Mouse (Mus musculus) naive thymus-derived CD4-positive, alpha-beta T cell, adult 2 months (primary cell): ENCODE measurements around the gene Gucy1b1.
A peak's percentile ranks its signal among the peaks of the same experiment; 100 is the strongest.

Experiments used
- DNase-seq: peaks from one replicate; pipeline ENCODE4 v3.0.0-alpha.2; 2011; ENCODE audit warnings: low read depth

The Gucy1b1 gene

GRCm38 (mm10) chr3:82030008-82030748, 44.3 kb downstream of the Gucy1b1 start:
- DNase-seq, result no peak

- peak; percentile 63 for DNase-seq
These were observed 45.3 kb downstream of the Gucy1b1 start for GRCm38 (mm10) chr3:82029229-82029628.

DNA sequence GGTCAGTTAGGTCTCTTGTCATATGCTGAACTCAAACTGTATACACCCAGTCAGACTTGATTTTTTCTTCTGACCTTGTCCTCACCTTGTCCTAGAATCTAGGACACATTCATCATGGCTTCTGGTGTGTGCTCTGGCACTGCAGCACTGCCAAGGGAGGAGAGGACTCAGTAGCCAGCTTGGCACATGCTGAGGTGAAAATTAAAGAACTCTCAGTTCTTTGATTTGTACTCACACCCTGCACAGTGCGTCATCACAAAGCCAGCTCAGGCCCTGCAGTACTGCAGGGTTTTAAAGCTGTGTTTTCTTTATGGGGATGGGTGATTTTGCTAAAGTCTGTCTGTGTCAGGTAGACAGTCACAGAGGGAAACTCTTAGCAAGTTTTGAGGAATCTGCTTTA, 47.2 kb downstream of the Gucy1b1 start:
- DNase-seq, result no peak

GRCm38 (mm10) chr3:82023065-82023464, 51.4 kb downstream of the Gucy1b1 start:
- no peak for DNase-seq

- no peak for DNase-seq
These were observed 52.0 kb downstream of the Gucy1b1 start for GRCm38 (mm10) chr3:82022421-82022920.

- no peak for DNase-seq
These were observed 60.3 kb downstream of the Gucy1b1 start for GRCm38 (mm10) chr3:82014148-82014703.

DNA sequence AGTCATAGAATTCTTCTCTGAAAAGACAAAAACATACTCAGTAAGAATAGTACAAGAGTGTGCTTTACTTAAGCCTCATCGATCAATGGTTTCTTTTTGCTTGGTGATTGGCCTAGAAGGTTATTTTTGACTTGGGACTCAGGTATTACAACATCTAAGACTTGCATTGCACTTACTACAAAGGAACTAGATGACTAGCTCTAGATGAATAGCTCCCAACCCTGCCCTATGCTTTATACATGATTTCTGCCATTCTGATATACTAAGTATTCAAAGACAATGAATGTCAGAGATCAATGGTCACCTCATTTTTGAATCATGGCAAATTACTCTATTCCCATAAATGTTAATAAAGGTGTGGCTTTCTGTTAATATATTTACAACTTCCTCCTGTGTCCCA, 67.5 kb downstream of the Gucy1b1 start:
- no peak for DNase-seq

GRCm38 (mm10) chr3:81995988-81996387, 78.5 kb downstream of the Gucy1b1 start:
- DNase-seq, result peak; percentile 56

GRCm38 (mm10) chr3:81995371-81995770, 79.1 kb downstream of the Gucy1b1 start:
- DNase-seq, result no peak

DNA sequence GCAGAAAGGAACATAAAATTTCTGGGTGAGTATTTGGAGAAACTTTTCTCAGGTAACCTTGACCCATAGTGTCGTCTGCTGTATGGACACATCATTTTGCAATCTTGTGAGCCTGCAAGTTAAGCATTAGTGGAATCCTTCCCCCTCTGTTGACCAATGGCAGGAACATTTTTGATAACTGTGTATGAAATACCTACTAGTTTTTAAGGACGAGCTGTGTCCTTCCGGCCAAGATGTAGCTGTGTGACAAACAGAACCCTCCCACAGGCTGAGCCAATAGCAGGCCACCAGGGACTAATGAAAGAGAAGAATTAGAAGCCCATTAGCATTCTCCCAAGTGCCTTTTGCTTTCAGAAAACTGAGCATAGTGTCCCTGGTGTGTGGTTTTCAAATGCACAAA, 84.0 kb downstream of the Gucy1b1 start:
- DNase-seq, result no peak

GRCm38 (mm10) chr3:81989692-81990141, 84.8 kb downstream of the Gucy1b1 start:
- peak; percentile 12 for DNase-seq

DNA sequence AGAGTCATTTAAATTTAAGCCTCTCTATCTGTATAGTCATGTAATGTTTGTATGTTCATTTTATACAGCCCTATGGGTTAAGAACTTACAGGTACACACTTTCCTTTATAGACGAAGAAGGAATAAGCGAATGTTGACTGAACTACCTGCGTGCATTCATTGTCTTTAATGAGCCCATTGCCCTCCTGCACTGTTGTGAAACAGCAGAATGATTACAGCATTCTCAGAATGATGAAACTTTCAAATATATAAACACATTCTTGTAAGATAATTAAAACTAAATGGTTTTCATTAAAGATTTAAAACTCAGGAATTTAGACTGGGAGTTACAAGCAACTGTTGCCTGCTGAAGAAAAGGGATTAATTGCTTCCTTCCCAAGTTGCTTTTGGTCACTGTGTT, 86.9 kb downstream of the Gucy1b1 start:
- no peak for DNase-seq

DNA sequence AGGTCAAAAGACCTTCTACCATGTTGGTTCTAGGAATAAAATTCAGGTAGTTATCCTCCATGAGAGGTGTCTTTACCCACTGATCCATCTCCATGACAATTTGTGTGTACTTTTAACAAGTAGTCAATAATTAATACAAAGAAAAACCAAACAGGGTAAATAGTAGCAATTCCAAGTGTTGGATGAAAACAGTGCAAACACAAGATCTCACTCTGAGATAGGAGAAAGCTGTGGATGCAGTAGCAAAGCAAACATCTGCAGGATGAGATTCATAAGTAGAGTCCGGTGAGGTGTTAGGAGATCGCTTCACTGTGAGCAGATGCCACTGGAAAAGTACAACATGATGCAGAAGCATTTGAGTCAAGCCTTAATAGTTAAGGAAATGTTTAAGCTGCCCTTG, 88.4 kb downstream of the Gucy1b1 start:
- DNase-seq, result no peak

GRCm38 (mm10) chr3:81985100-81985499, 89.4 kb downstream of the Gucy1b1 start:
- DNase-seq, result no peak

GRCm38 (mm10) chr3:81983120-81983895, 91.2 kb downstream of the Gucy1b1 start:
- DNase-seq, result no peak
